Mouse (Mus musculus) olfactory bulb, adult 2 months (tissue): ENCODE data around the gene Izumo1r.

Experiments used
- CTCF ChIP-seq: fragments of 200-500 bp; IDR thresholded peaks from 2 replicates; pipeline ENCODE4 v1.5.1; 2012; ENCODE audit warnings: low read depth, mild to moderate bottlenecking, low read length, moderate library complexity; ENCODE audit not compliant: insufficient read depth
- POLR2A ChIP-seq: fragments of 200-500 bp; IDR thresholded peaks from 2 replicates; pipeline ENCODE4 v1.6.1; 2012; ENCODE audit warnings: mild to moderate bottlenecking, low read depth, low read length, moderate library complexity; ENCODE audit not compliant: insufficient read depth

DNA sequence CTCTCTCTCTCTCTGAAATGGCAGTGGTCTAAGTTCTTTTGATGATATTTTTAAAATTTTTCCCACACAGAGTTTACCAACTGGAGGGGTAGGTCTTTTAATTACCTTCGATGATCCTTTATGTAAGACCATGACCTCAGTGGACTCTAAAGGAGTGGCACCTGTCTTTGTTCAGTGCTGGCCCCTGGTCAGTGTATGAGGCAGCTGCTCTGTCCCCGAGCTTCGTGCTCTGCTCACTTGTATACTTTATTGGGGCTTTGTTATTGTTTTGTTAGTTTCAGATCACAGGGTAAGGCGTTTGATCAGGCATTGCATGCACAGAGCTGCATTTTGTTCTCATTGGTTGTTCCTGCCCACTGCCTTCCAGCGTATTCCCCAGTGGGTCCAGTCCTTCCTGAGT, 63.8 kb downstream of the Izumo1r start:
- TF ChIP-seq POLR2A = no peak
- TF ChIP-seq CTCF = no peak
